Mouse (Mus musculus) olfactory bulb, adult 2 months (tissue): ENCODE results near the gene Adar.

Source experiments
- CTCF ChIP-seq: fragments of 200-500 bp; IDR thresholded peaks from 2 replicates; pipeline ENCODE4 v1.5.1; 2012; ENCODE audit warnings: low read depth, mild to moderate bottlenecking, low read length, moderate library complexity; ENCODE audit not compliant: insufficient read depth
- POLR2A ChIP-seq: fragments of 200-500 bp; IDR thresholded peaks from 2 replicates; pipeline ENCODE4 v1.6.1; 2012; ENCODE audit warnings: mild to moderate bottlenecking, low read depth, low read length, moderate library complexity; ENCODE audit not compliant: insufficient read depth

- TF ChIP-seq POLR2A (no peak), CTCF (no peak)
Observed at GRCm38 (mm10) chr3:89759786-89760185, 45.0 kb downstream of the Adar start.
